Mouse (Mus musculus): ENCODE data around the gene Ppp2r5e. TPM values are rescaled to one million over a fixed set of nuclear protein-coding genes. Genes with fewer than 3 reads are reported as not detected.

Gene Ppp2r5e
- total RNA-seq, 4 experiments from 2014 or later: 69.1 to 74.0 (median 73.5) TPM

DNA sequence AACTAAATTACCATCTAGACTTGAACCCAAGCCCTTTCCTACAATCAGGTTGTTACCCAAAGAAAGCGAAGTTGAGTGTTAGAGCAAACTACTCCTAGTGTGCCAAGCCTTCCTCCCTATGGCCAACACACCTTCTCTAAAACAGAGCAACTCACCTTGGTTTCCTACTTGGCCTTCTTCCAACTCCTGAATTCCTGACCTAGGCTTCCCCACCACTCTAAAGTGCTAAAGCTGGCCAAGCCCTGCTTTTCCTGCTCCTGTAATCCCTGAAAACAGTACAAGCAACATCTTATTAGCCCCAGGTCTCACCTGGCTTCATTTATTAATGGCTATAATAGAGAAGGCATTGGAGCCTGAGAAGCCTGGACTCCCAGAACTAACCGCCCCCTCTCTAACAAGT is 17.0 kb downstream of the Ppp2r5e start:
- DNase-seq (ENCODE audit: low spot score in 2 of 2): no peak

DNA sequence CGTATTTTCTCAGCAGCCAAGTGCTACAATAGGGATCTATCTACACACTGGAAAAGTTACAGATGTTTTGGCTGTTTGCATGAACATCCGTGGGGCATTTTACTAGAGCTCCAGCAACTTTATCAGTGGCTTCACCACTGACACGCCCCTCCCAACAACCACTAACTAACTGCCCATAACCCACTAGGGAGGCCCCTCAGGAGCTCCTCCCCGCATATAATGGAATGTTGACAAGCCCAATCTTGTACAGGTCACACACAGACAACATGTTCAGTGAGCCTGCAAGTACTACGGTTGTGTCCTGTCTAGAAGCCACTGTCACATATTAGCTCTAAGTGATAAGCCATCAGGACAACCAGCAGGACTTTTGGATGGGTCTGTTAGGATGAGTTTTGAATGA is 18.8 kb downstream of the Ppp2r5e start:
- no peak for DNase-seq (ENCODE audit: low spot score in 2 of 2)

DNA sequence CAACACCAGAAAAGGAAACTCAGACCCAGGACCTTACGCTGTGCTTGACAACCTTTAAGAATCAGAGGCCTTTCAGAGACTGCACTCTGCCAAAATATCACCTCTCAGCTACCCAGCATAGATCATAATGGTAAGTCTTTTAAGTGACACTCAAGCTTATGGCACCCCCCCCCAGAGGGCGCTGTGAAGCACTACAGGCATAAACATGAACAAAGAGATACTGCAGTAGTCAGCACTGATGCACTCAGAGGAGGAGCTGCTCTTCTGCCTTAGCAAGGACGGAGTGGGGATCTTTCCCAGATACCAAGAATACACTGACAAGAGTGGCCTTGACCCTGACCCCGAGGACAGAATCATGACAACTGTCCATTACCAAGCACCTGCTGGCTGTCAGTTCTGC is 23.8 kb downstream of the Ppp2r5e start:
- DNase-seq (ENCODE audit: low spot score in 2 of 2): no peak

DNA sequence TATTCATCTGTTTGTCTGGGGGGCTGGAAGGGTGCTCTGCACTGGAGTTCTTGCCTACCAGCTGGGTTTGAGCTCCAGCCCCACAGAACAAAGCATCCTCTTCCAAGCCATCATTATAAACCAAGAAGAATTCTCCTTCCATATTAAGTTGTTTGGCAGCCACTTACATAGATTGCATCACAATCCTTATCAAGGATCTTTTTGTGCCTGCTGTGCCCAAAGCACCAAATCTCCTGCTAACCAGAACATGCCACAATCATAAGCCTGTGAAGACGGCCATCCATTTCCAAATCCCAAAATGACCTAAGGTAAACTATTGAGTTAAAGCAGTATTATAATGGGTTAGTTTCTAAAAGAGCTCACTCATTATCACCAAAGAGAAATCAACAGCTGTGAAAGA is 25.9 kb downstream of the Ppp2r5e start:
- no peak for DNase-seq (ENCODE audit: low spot score in 2 of 2)

DNA sequence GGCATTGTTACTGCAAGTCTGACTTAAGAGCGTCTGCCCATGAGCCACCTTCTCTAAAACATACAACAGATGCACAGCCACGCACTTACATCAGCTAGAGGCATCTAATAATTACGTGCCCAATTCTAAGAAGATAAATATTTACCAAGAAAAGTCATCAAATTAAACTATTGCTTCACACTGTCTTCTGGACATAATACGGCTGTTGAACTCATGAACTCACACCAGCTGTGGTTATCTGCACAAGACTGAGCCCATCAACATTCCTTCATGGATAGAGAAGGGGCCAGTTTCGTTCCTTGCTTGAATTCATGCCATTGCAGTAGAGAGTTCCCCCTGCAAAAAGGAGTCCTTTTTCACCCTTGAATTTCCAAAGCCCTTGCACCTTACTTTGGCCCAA is 28.3 kb downstream of the Ppp2r5e start:
- DNase-seq (ENCODE audit: low spot score in 2 of 2): no peak

DNA sequence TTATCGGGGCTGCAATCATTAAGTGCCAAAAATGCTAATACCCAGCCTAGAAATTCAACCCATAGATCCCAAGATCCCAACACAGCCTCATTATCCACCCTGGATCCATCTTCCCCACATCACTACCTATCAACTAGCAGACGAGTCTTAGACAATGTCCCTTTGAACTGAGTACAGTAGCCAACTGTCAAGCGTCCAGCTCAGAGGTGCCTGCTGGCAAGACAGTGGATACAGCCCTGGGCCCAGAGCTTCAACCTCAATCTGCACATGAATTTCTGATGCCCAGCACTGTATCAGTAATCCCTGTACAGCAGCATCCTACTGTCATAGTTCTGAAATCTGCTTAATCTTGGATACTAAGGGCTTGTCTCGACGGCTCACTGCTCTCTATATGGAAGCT is 30.3 kb downstream of the Ppp2r5e start:
- no peak for DNase-seq (ENCODE audit: low spot score in 2 of 2)

DNA sequence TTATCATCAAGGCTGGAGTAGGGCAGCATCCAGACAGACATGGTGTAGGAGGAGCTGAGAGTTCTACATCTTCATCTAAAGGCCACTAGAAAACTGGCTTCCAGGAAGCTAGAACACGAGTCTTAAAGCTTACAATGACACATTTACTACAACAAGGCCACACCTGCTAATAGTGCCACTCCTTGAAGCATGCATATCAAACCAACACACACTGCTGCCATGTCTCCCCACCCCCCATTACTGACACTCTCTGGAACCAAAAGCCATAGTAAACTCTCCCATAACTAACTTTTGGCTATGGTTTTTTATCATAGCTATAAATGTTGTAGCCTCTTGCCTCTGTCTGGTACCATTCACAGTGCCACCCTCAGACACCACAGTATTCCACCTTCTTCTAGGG is 31.5 kb downstream of the Ppp2r5e start:
- no peak for DNase-seq (ENCODE audit: low spot score in 2 of 2)

DNA sequence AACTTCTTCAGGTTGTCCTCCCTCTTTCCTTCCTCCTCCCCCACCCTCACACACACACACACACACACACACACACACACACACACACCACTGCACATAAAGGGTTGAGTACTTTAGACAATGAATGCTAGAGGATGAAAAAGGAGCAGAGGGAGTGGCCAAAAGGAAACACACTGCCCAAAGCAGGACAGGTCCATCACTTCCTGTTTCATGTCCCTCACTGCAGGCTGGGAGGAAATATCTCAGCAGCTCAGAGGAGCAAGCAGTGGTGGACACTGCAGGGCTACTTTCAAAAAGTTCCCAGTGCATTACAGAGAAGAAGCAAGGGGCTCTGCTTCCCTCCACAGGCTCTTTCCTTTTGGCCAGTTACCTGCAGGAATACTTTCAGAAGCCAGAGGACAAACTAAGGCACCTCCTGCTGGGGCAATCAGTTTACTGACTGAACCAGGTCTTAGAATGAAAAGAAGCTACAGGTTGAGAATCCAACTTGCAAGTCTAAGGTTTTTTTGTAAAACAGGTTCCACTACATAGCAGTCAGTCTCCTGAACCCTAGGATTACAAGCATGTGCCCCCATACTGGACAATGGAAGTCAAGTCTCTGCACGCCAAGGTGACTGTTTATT is 32.9 kb downstream of the Ppp2r5e start:
- DNase-seq (ENCODE audit: low spot score in 2 of 2): no peak

DNA sequence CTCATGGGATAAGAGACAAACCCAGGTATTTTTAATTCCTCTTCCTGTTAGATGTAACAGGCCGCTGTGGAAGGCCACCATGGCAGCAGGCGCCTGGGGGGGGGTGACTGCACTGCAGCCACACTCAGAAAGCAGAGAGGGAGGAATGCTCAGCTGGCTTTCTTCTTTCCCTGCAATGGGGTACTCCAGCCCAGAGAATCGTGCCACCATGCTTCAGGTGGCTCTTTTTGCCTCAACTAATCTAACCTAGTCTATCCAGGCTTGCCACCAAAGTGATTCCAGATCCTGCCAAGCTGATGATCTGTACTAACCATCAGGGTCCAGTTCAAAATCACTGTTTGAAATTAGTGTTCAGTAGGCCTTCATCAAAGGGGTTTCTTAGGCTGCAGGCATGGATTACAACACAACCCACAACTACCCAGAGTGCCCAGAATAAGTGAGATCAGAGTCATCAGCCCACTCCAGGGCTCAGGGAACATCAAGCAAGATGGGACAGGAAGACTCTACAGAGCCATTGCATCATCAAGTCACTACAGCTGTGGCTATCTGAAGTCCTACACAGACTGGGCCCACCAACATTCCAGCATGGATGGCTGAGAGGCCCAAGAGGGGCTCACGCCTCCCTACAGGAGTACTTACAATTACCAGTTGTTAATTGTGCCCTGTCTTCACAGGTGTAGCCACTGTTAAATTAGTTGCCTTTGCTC is 35.2 kb downstream of the Ppp2r5e start:
- DNase-seq (ENCODE audit: low spot score in 2 of 2): no peak

DNA sequence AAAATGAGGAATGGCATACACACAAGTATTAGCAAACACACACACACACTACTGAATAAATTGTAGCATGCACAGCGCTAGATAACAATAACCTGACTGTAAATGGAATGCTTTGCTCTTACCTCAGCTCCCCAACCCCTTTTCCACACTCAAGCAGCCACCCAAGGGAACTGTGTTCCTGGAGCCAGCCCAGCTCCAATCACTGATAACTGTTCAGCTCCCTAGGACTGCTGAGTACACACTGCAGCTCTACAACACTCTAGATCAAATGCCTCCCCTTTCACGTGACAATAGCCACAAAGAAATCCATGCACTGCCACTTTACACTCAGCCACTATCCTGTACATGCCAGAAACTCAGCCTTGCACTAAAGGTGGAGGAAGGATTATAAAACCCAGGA is 36.8 kb downstream of the Ppp2r5e start:
- no peak for DNase-seq (ENCODE audit: low spot score in 2 of 2)

DNA sequence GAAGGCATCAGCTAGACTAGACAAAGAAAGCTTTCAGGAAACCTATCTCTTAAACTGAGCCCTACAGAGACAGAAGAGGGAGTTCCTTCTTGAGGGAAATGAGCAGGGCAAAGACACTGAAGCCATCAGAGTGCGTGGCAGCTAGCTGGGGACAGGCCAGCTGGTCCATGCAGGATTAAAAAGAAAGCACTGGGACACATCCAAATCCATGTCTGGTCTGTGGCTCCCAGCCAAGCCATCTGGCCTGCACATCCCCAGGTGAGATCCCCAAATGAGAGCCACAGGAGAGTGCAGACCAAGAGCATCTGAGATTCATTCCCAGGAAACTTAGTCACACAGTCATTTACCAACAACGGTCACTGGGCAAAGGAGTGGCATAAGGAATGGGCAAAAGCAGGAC is 38.2 kb downstream of the Ppp2r5e start:
- DNase-seq (ENCODE audit: low spot score in 2 of 2): no peak

DNA sequence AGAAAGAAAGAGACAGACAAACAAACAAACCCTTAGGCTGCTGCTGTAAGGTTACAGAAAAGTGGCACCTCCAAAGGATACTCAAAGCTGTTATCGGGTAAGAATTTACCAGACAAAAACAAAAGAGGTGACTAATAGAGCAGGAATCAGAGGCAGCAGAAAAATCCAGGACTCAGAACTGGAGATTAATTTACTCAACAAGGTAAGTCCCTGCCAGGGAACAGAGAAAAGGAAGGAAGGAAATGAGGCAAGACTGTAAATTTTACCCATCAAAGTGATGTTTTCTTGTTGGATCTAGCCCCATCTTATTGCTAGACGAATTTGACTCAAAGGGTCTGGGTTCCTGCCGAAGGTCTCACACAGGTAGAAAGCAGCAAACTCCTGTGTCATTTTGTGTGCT is 41.0 kb downstream of the Ppp2r5e start:
- DNase-seq (ENCODE audit: low spot score in 2 of 2): no peak

DNA sequence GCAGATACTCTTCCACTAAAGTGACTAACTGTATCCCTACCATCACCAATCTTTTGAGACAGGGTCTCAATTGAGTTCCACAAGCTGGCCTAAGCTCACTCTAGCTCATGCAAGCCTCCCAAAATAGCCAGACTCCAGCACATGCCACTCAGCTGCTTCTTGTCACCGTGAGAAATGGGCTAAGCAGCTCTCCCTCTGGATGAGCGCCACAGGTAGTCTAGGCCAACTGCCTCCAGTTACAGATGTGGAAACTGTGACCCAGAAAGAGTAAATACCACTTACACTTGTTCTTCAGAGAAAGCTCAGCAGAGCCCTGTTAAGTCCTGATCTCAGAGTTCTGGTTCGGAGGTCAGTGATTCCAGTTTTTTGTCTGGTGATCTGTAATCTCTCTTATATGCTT is 43.7 kb downstream of the Ppp2r5e start:
- DNase-seq (ENCODE audit: low spot score in 2 of 2): no peak

DNA sequence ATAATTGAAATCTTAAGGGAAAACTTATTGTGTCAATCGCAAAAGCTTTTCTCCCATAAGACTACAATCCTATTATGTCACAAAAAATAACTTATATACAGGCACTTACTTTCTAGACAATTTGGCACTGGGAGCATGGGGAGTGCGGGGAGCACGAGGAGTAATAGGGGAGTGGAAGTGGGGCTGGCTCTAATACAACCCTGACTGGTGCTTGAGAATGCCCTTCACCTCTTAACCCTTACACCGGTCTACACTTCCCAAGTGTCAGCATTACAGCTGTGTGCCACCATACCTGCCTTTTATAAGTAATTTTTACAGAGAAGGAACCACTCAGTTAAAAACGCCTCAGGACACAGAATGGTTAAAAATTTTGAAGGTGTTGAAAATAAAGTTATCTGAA is 44.4 kb downstream of the Ppp2r5e start:
- DNase-seq (ENCODE audit: low spot score in 2 of 2): no peak

DNA sequence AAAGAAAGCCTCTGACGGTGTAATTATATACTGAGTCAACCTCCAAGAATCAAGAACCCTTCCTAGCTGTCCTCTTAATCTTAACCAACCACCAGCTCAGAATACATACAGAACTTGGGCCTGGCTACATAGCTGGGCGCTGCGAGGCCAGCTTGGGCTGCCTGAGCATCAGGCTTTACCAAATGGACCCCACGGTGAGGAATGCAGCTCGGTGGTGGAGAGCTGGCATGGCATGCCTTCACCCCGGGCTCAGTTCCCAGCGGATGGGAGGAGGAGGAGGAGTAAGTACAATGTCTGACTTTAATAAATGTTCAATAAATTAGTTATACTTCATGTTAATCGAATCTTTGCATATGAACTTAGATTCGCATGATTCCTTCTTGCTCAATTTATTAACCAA is 47.0 kb downstream of the Ppp2r5e start:
- DNase-seq (ENCODE audit: low spot score in 2 of 2): no peak

DNA sequence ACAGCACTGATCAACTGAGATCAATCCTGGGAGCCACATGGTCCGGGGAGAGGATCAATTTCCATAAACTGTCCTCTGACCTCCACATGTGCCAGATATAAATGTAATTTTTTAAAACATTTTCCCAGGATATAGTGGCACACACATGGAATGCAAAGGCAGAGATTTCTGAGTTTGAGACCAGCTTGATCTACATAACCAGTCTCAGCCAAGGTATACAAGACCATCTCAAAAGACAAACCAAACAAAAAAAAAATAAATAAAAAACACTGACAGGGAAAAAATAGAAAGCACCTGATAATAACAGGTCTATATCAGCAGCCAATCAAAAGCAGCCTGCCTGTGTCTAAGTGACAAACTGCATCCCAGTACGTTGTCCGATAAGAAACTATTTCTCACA is 48.9 kb downstream of the Ppp2r5e start:
- no peak for DNase-seq (ENCODE audit: low spot score in 2 of 2)

DNA sequence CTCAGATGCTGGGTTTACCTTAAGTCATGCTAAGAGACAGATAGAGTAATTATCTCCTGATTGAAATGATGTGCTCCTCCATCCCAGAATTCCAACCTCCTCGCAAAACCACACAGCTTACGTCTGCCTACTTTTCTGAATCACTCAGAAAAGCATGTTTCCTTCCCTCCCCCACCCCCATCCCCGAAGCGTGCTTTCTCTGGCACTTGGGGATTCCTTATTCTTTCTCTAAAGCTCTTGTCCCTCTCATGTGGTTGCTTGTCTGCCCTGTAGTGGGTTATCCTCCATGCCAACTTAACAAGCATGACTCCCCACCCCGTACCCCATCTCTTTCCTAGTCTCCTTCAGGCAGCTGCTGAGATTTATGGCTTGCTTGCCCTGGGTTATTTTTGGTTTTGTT is 49.8 kb downstream of the Ppp2r5e start:
- no peak for DNase-seq (ENCODE audit: low spot score in 2 of 2)

DNA sequence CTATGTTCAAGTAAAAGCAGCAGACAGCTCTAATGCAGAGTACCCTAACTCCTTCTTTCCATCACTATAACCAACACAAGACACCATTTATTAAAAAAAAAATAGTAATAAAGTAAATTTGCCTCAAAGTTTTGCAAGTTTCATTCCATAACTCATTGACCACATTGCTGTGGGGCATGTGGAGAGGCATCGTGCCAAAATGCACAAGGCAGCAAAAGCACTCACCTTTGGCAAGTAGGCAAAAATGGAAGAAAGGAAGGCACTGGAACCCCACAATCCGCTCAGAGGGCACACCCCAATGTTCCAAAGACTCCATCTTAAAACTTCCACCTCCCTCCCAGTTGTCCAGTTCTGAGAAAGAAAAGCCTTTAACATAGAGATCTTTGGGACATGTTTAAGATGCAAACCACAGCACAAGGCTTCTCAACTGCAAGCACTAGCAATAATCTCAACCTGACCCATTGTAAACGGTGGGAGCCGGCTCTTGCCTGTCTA is 50.6 kb downstream of the Ppp2r5e start:
- DNase-seq (ENCODE audit: low spot score in 2 of 2): no peak

DNA sequence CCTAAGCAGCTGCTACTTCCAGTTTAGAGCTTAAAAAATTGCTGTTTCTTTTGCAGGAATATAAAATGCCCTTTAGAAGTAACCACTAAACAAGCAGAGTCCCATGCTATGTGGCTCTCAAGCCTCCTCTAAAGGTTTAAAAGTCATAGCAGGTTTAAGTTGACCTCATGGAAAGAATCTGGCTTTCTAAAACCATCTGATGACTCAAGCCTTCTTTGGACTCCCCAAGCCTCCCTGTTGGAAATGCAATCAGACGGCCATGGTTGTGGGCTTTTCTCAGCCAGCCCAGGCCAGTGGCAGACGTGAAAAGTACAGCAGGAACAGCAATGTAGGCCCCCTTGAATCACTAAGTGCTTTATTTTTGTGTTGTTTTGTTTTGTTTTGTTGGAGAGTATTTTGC is 51.4 kb downstream of the Ppp2r5e start:
- DNase-seq (ENCODE audit: low spot score in 2 of 2): no peak

DNA sequence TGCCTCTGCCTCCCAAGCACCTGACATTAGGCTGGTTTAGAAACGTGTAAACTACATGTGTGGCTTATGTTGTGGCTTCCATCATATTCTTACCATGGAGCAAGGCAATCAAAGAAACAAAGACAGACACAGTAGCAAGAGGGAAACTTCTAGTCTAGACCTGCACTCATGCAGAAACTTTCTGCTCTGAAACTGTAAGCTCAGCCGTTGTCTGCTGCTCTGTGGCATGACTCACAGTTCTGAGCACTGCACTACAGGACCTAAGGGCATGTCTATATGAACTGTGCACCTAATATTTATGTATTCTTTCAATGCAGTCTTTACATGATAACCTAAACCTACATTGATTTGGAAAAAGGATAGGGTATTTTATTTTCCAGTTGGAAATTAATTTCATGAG is 51.8 kb downstream of the Ppp2r5e start:
- no peak for DNase-seq (ENCODE audit: low spot score in 2 of 2)

DNA sequence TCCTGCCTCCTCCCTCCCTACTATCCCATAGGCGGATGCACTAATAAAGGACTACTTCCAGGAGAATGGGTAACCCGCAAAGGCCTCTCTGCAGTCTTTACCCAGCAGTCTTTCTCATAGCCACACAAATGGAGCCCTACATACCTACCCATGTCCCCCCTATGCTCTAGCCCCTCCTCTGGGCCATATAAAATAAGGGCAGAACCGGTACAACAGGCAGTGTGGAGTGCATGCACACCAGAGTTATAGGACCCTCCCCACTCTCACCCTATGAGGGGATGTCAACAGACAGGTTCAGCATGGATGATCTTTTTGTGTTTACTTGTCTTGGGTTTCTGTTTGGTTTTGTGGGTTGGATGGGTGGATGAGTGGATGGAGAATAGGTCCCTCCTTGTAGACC is 52.7 kb downstream of the Ppp2r5e start:
- no peak for DNase-seq (ENCODE audit: low spot score in 2 of 2)

DNA sequence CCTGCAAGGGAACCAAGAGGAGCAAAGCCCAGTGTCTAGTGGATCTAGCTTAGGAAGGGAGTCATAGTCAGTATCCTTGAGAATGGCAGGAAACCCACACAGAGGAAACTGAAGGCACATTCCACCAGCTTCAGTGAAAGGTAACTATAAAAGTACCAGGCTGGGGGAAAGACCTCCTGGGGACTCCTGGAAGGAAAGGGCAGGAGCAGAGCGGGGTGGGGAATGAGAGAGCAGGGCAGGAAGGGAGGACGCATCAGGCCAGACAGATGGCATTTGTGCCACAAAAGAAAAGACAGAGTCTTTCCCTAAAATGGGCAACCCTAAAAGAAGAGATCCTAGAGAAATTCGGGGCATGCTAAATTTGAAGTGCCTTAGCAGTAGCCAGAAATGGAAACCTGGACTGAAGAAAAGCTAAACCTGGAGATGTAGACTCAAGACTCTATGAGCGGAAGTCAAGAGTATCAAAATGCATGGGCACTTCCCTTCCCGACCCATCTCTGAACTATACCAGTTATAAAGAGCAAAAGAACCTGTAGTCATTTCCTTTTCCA is 55.3 kb downstream of the Ppp2r5e start:
- DNase-seq (ENCODE audit: low spot score in 2 of 2): no peak

DNA sequence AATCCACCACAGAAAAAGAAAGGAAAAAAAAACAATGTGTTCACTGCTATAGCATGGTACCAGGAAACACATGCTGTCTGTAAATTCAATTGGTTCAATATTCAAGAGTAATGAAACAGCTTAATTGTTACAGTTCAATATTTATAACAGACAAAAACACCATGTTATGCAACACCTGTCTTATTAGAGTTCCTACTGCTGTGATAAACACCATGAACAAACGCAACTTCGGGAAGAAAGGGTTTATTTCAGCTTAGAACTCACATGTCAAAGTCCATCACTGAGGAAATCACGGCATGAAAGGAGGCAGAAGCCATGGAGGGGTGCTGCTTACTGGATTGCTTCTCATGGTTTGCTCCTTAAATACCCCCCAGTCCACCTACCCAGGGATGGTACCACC is 56.8 kb downstream of the Ppp2r5e start:
- no peak for DNase-seq (ENCODE audit: low spot score in 2 of 2)
